Mouse (Mus musculus) kidney, embryonic 16.5 days (tissue): ENCODE results near the gene Gxylt1. TPM values are rescaled to one million over a fixed set of nuclear protein-coding genes. Genes with fewer than 3 reads are reported as not detected.
A peak's percentile ranks its signal among the peaks of the same experiment; 100 is the strongest.

Experiments
- ATAC-seq: fragments of 200-750 bp; cut with Nextera tagmentation; 2 replicates; pipeline ENCODE4 v1.8.0; 2017; ENCODE audit warnings: moderate TSS enrichment; ENCODE audit not compliant: low FRiP score, low TSS enrichment
- H3K27ac ChIP-seq: fragments of 300-500 bp; sonication (generic); 2 replicates; pipeline ENCODE4 v1.5.1; 2014; ENCODE audit warnings: low read length
- H3K27me3 ChIP-seq: fragments of 300-500 bp; sonication (generic); 2 replicates; pipeline ENCODE4 v1.6.1; 2014; ENCODE audit warnings: low read length, control low read depth, mixed read lengths; ENCODE audit not compliant: insufficient read depth
- H3K36me3 ChIP-seq: fragments of 300-500 bp; sonication (generic); 2 replicates; pipeline ENCODE4 v1.6.1; 2014; ENCODE audit warnings: low read length, control low read depth, mixed read lengths; ENCODE audit not compliant: insufficient read depth
- H3K4me1 ChIP-seq: fragments of 300-500 bp; sonication (generic); 2 replicates; pipeline ENCODE4 v1.6.1; 2014; ENCODE audit warnings: low read length, control low read depth, mixed read lengths; ENCODE audit not compliant: insufficient read depth
- H3K4me2 ChIP-seq: fragments of 300-500 bp; sonication (generic); replicated peaks from 2 replicates; pipeline ENCODE4 v1.6.1; 2014; ENCODE audit warnings: low read depth, low read length
- H3K4me3 ChIP-seq: fragments of 300-500 bp; sonication (generic); 2 replicates; pipeline ENCODE4 v1.5.1; 2014; ENCODE audit warnings: mild to moderate bottlenecking, low read length
- H3K9ac ChIP-seq: fragments of 300-500 bp; sonication (generic); replicated peaks from 2 replicates; pipeline ENCODE4 v1.6.1; 2014; ENCODE audit warnings: low read length
- H3K9me3 ChIP-seq: fragments of 300-500 bp; sonication (generic); 2 replicates; pipeline ENCODE4 v1.6.1; 2016; ENCODE audit warnings: low read length, control low read depth
- WGBS: fragments of 180-500 bp; shearing (Covaris S2); extraction: QIAGEN DNeasy Blood & Tissue Kit; methylation state at CpG from one replicate; pipeline ENCODE4 v1.1.7; 2014; 5-methylcytosine and 5-hydroxymethylcytosine counted together
- polyA plus RNA-seq: library from polyadenylated mRNA; unstranded; fragments of >200 nt; fragmentation: Nextera tagmentation; extraction: Ambion mirVana; gene quantifications from 2 replicates; pipeline ENCODE4 v1.2.1, GENCODE M21; 2015

The Gxylt1 gene
- polyA plus RNA-seq, 1 experiment from 2014 or later: 12.6 TPM

- Histone ChIP-seq H3K27ac (no peak overlapping the region), H3K27me3 (no peaks in the 10 kb centered on the region), H3K9ac (no peak overlapping the region), H3K36me3 (peaks cover 7% of the 10 kb centered on the region; the same call in 1 of the 2 replicates), H3K4me2 (no peak overlapping the region), H3K4me3 (no peak overlapping the region), H3K9me3 (no peaks in the 10 kb centered on the region), H3K4me1 (0 out of 2 replicates have a peak, but pooled peaks cover 11% of the 10 kb centered on the region)
- WGBS: 71% methylated on average over 3 of the region's 3 CpGs
- ATAC-seq: no peak
These were observed 9.7 kb downstream of the Gxylt1 start for GRCm38 (mm10) chr15:93265231-93265630.

- no peak overlapping the region for H3K4me2 ChIP-seq
- H3K27ac ChIP-seq: no peak overlapping the region
- 89% methylated on average over 3 of the region's 3 CpGs for WGBS
- H3K27me3 ChIP-seq: no peaks in the 10 kb centered on the region
- H3K4me3 ChIP-seq: no peak overlapping the region
- H3K36me3 ChIP-seq: 0 out of 2 replicates have a peak, but pooled peaks cover 11% of the 10 kb centered on the region
- H3K4me1 ChIP-seq: 0 out of 2 replicates have a peak, but pooled peaks cover 11% of the 10 kb centered on the region
- ATAC-seq: no peak
- no peaks in the 10 kb centered on the region for H3K9me3 ChIP-seq
- no peak overlapping the region for H3K9ac ChIP-seq
These were observed 10.8 kb downstream of the Gxylt1 start for GRCm38 (mm10) chr15:93264221-93264620.

GRCm38 (mm10) chr15:93263566-93263965, 11.4 kb downstream of the Gxylt1 start:
- Histone ChIP-seq H3K27me3 (no peaks in the 10 kb centered on the region), H3K27ac (no peak overlapping the region), H3K36me3 (peaks cover 15% of the 10 kb centered on the region; the same call in 1 of the 2 replicates), H3K9me3 (no peaks in the 10 kb centered on the region), H3K4me2 (no peak overlapping the region), H3K4me3 (no peak overlapping the region), H3K4me1 (0 out of 2 replicates have a peak, but pooled peaks cover 11% of the 10 kb centered on the region), H3K9ac (no peak overlapping the region)
- no peak for ATAC-seq
- WGBS: 67% methylated on average over 7 of the region's 7 CpGs

GRCm38 (mm10) chr15:93262818-93263217, 12.2 kb downstream of the Gxylt1 start:
- Histone ChIP-seq H3K9me3 (no peaks in the 10 kb centered on the region), H3K4me1 (0 out of 2 replicates have a peak, but pooled peaks cover 7% of the 10 kb centered on the region), H3K27me3 (no peaks in the 10 kb centered on the region), H3K4me3 (no peak overlapping the region), H3K27ac (no peak overlapping the region), H3K4me2 (no peak overlapping the region), H3K36me3 (peaks cover 23% of the 10 kb centered on the region), H3K9ac (no peak overlapping the region)
- ATAC-seq: no peak
- 48% methylated on average over 5 of the region's 5 CpGs for WGBS

- 95% methylated on average over 5 of the region's 5 CpGs for WGBS
- Histone ChIP-seq H3K36me3 (peaks cover 27% of the 10 kb centered on the region), H3K9ac (no peak overlapping the region), H3K4me3 (no peak overlapping the region), H3K4me1 (0 out of 2 replicates have a peak, but pooled peaks cover 3% of the 10 kb centered on the region), H3K27ac (no peak overlapping the region), H3K4me2 (no peak overlapping the region), H3K27me3 (no peaks in the 10 kb centered on the region), H3K9me3 (no peaks in the 10 kb centered on the region)
- ATAC-seq: no peak
These were observed 12.7 kb downstream of the Gxylt1 start for GRCm38 (mm10) chr15:93262274-93262673.

- Histone ChIP-seq H3K9ac (no peak overlapping the region), H3K27ac (no peak overlapping the region), H3K4me1 (no peaks in the 10 kb centered on the region), H3K36me3 (peaks cover 42% of the 10 kb centered on the region), H3K4me2 (no peak overlapping the region), H3K4me3 (no peak overlapping the region), H3K27me3 (no peaks in the 10 kb centered on the region), H3K9me3 (no peaks in the 10 kb centered on the region)
- WGBS: 70% methylated on average over 8 of the region's 8 CpGs
- ATAC-seq: no peak
These were observed 15.0 kb downstream of the Gxylt1 start for GRCm38 (mm10) chr15:93259933-93260332.

- Histone ChIP-seq H3K36me3 (peaks cover 41% of the 10 kb centered on the region), H3K4me1 (peaks cover 7% of the 10 kb centered on the region), H3K4me3 (no peak overlapping the region), H3K9me3 (no peaks in the 10 kb centered on the region), H3K27me3 (no peaks in the 10 kb centered on the region), H3K9ac (no peak overlapping the region), H3K27ac (no peak overlapping the region), H3K4me2 (no peak overlapping the region)
- ATAC-seq: 0 out of 2 replicates have a peak, but pooled peaks have one; percentile 39
- WGBS: 75% methylated on average over 10 of the region's 10 CpGs
These were observed 19.7 kb downstream of the Gxylt1 start for GRCm38 (mm10) chr15:93255295-93255694.

- H3K9me3 ChIP-seq: no peaks in the 10 kb centered on the region
- peaks cover 35% of the 10 kb centered on the region for H3K36me3 ChIP-seq
- H3K9ac ChIP-seq: no peak overlapping the region
- 80% methylated on average over 8 of the region's 8 CpGs for WGBS
- no peaks in the 10 kb centered on the region for H3K27me3 ChIP-seq
- H3K4me2 ChIP-seq: no peak overlapping the region
- no peak overlapping the region for H3K27ac ChIP-seq
- H3K4me1 ChIP-seq: peaks cover 7% of the 10 kb centered on the region
- no peak for ATAC-seq
- H3K4me3 ChIP-seq: no peak overlapping the region
These were observed 21.8 kb downstream of the Gxylt1 start for GRCm38 (mm10) chr15:93253172-93253571.

- no peak overlapping the region for H3K4me2 ChIP-seq
- peaks cover 7% of the 10 kb centered on the region for H3K4me1 ChIP-seq
- no peaks in the 10 kb centered on the region for H3K27me3 ChIP-seq
- H3K9ac ChIP-seq: no peak overlapping the region
- peaks cover 33% of the 10 kb centered on the region for H3K36me3 ChIP-seq
- 80% methylated on average over 6 of the region's 6 CpGs for WGBS
- no peak for ATAC-seq
- H3K9me3 ChIP-seq: no peaks in the 10 kb centered on the region
- H3K4me3 ChIP-seq: no peak overlapping the region
- no peak overlapping the region for H3K27ac ChIP-seq
These were observed 22.6 kb downstream of the Gxylt1 start for GRCm38 (mm10) chr15:93252396-93252795.

GRCm38 (mm10) chr15:93251553-93252250, 23.3 kb downstream of the Gxylt1 start:
- Histone ChIP-seq H3K4me1 (peaks cover 7% of the 10 kb centered on the region), H3K4me3 (no peak overlapping the region), H3K9me3 (no peaks in the 10 kb centered on the region), H3K9ac (no peak overlapping the region), H3K27me3 (no peaks in the 10 kb centered on the region), H3K36me3 (peaks cover 29% of the 10 kb centered on the region), H3K4me2 (no peak overlapping the region), H3K27ac (0 out of 2 replicates have a peak overlapping the region, but pooled peaks have one; percentile 50)
- peak; percentile 62; the same call in 1 of the 2 replicates for ATAC-seq
- 20% methylated on average over 13 of the region's 13 CpGs for WGBS
